Mouse (Mus musculus) liver, postnatal 0 days (tissue): Measurements from ENCODE around the gene Togaram2.

Source experiments
- CTCF ChIP-seq: sonication (generic); IDR thresholded peaks from 2 replicates; pipeline ENCODE4 v1.5.1; 2016; ENCODE audit warnings: antibody characterized with exemption, low read depth
- EP300 ChIP-seq: IDR thresholded peaks from 2 replicates; pipeline ENCODE4 v1.6.1; 2016; ENCODE audit warnings: antibody characterized with exemption, low read depth, mild to moderate bottlenecking

DNA sequence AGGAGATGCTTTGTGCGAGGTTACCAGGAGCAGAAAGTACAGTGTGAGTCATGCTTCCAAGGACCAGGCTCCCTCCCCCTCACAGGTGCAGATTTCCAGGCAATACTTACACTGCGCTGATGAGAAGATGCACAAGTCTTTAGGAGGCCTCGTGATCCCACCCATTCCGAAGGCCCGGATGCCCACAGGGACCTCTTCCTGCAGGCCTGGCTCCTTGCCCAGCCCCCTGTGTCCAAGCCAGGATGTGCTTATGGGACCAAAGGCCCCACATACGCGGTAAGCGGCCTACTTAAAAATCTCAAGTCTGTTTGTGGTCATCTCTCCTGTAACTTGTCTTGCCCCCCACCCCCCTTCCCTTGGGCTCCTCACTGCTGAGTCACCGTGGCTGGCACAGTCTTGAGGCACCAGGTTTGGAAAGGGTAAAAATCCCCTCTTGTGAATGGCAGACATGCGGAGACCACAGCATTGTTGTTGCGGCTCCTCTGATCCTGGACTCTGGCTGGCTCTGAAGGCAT, 18.4 kb downstream of the Togaram2 start:
- no peak for TF ChIP-seq EP300
- TF ChIP-seq CTCF, result no peak
